Mouse (Mus musculus) kidney, adult 2 months (tissue): ENCODE results near the gene Syne1.

Experiments used
- CTCF ChIP-seq: fragments of 200-500 bp; conservative IDR thresholded peaks from 2 replicates; pipeline ENCODE4 v1.5.1; 2011; ENCODE audit warnings: low read depth, mild to moderate bottlenecking, control low read depth, low read length, moderate library complexity, mixed read lengths; ENCODE audit not compliant: insufficient read depth, insufficient read length
- POLR2A ChIP-seq: fragments of 200-500 bp; IDR thresholded peaks from one replicate; pipeline ENCODE4 v1.6.1; 2011; ENCODE audit warnings: low read depth, low read length, control low read depth

- TF ChIP-seq CTCF (no peak), POLR2A (no peak)
These were observed 43.2 kb upstream of the Syne1 start for GRCm38 (mm10) chr10:5594457-5594856.
